8 mouse cellular contexts compared by ENCODE assay signal in genomic region chr6:118922328-118923211, GRCm38 (mm10).
DNase-seq lines count a peak whose midpoint lies in the region; ATAC-seq and TF ChIP-seq lines count a peak whose summit lies in the region.

No protein-coding gene starts in this region.

- no peak for TF ChIP-seq EP300 in MEL (IDR thresholded peaks at IDR 0.05; ENCODE audit: low read depth in 1 of 2, low read length in 2 of 2)

- 0 out of 2 replicates have a peak, but pooled peaks have one; percentile 33 for ATAC-seq in cerebellum, adult (ENCODE audit: insufficient number of reproducible peaks, low FRiP score, low TSS enrichment)
- peak; percentile 82 for ATAC-seq in forebrain, embryonic 14.5 days
- peak; percentile 70 for ATAC-seq in lung, embryonic 15.5 days (ENCODE audit: borderline replicate concordance, extremely low read depth, low FRiP score, low TSS enrichment)

- H3K4me3 ChIP-seq in MEL (ENCODE audit: control insufficient read depth in 1 of 2, insufficient read depth in 1 of 2, low read depth in 2 of 2, low read length in 2 of 2) = no peak overlapping the region
- no peak overlapping the region for H3K4me3 ChIP-seq in forebrain, embryonic 14.5 days (ENCODE audit: low read depth, low read length)
- H3K4me3 ChIP-seq in hindbrain, embryonic 10.5 days = no peak overlapping the region
- no peak overlapping the region for H3K4me3 ChIP-seq in lung, embryonic 15.5 days

- no peaks in the 10 kb centered on the region for H3K4me1 ChIP-seq in MEL (ENCODE audit: control insufficient read depth in 1 of 2, insufficient read depth in 2 of 2, low read length in 2 of 2)
- no peaks in the 10 kb centered on the region for H3K4me1 ChIP-seq in forebrain, embryonic 14.5 days (ENCODE audit: control insufficient read depth, insufficient read depth, low read length)
- H3K4me1 ChIP-seq in hindbrain, embryonic 10.5 days (replicated peaks) = peaks cover 33% of the 10 kb centered on the region
- H3K4me1 ChIP-seq in lung, embryonic 15.5 days = peaks cover 16% of the 10 kb centered on the region

- no peak overlapping the region for H3K9ac ChIP-seq in MEL (ENCODE audit: control insufficient read depth, low read depth, low read length, poor library complexity, severe bottlenecking)
- no peak overlapping the region for H3K9ac ChIP-seq in forebrain, embryonic 14.5 days (ENCODE audit: low read length)
- no peak overlapping the region for H3K9ac ChIP-seq in lung, embryonic 15.5 days

- no peak for TF ChIP-seq POLR2A in MEL (IDR thresholded peaks at IDR 0.05; ENCODE audit: control insufficient read depth in 1 of 2, insufficient read depth in 1 of 2, low read depth in 1 of 2, low read length in 2 of 2, poor library complexity in 1 of 2)

- H3K4me2 ChIP-seq in forebrain, embryonic 14.5 days (ENCODE audit: low read length) = no peak overlapping the region
- peak overlapping the region; percentile 22 for H3K4me2 ChIP-seq in lung, embryonic 15.5 days

- 34% methylated on average over 13 of the region's 13 CpGs for WGBS in forebrain, embryonic 14.5 days
- WGBS in hindbrain, embryonic 10.5 days = 35% methylated on average over 13 of the region's 13 CpGs
- 12% methylated on average over 13 of the region's 13 CpGs for WGBS in lung, embryonic 15.5 days

- peak; percentile 88 to 95 (median 92) for TF ChIP-seq CTCF in MEL (IDR thresholded peaks at IDR 0.05 in 2 of 3, conservative IDR thresholded peaks at IDR 0.05 in 1 of 3; ENCODE audit: control insufficient read depth in 1 of 3, insufficient read depth in 1 of 3, low read depth in 2 of 3, low read length in 3 of 3, poor library complexity in 1 of 3, severe bottlenecking in 1 of 3)

- no peaks in the 10 kb centered on the region for H3K9me3 ChIP-seq in MEL (replicated peaks; ENCODE audit: insufficient read depth, low read length)
- no peaks in the 10 kb centered on the region for H3K9me3 ChIP-seq in forebrain, embryonic 14.5 days (replicated peaks; ENCODE audit: control insufficient read depth, low read length)
- no peaks in the 10 kb centered on the region for H3K9me3 ChIP-seq in hindbrain, embryonic 10.5 days
- H3K9me3 ChIP-seq in lung, embryonic 15.5 days = no peaks in the 10 kb centered on the region

- no peaks in the 10 kb centered on the region for H3K36me3 ChIP-seq in MEL (ENCODE audit: control insufficient read depth in 1 of 2, insufficient read depth in 2 of 2, low read length in 2 of 2)
- H3K36me3 ChIP-seq in forebrain, embryonic 14.5 days (ENCODE audit: control insufficient read depth, insufficient read depth, low read length) = no peaks in the 10 kb centered on the region
- H3K36me3 ChIP-seq in hindbrain, embryonic 10.5 days = no peaks in the 10 kb centered on the region
- no peaks in the 10 kb centered on the region for H3K36me3 ChIP-seq in lung, embryonic 15.5 days

- peak; percentile 72 for DNase-seq in MEL (ENCODE audit: low read depth, low spot score)
- DNase-seq in forebrain, embryonic 14.5 days (ENCODE audit: low spot score) = peak; percentile 84
- DNase-seq in hindbrain, embryonic 10.5 days (ENCODE audit: low spot score) = peak; percentile 84
- DNase-seq in layer of hippocampus, adult 8-10 months (ENCODE audit: low spot score in 2 of 2) = peak; percentile 62 to 78
- DNase-seq in ovary, postnatal 36 days (ENCODE audit: low spot score) = peak; percentile 74
- peak; percentile 85 for DNase-seq in thymus, postnatal 14 days

- H3K79me2 ChIP-seq in MEL (ENCODE audit: control insufficient read depth, insufficient read depth, low read length, poor library complexity) = no peaks in the 10 kb centered on the region

- no peak overlapping the region for H3K27ac ChIP-seq in MEL (ENCODE audit: control insufficient read depth, low read depth, low read length)
- H3K27ac ChIP-seq in forebrain, embryonic 14.5 days (ENCODE audit: low read depth, low read length) = no peak overlapping the region
- no peak overlapping the region for H3K27ac ChIP-seq in hindbrain, embryonic 10.5 days
- H3K27ac ChIP-seq in lung, embryonic 15.5 days = no peak overlapping the region

- TF ChIP-seq RAD21 in MEL (IDR thresholded peaks at IDR 0.05; ENCODE audit: low read depth, low read length) = peak; percentile 77

- peaks cover 2 to 5% of the 10 kb centered on the region in 2 experiments; a peak in 2 of 4 replicates for H3K27me3 ChIP-seq in MEL (ENCODE audit: control insufficient read depth in 1 of 2, insufficient read depth in 2 of 2, low read length in 2 of 2)
- H3K27me3 ChIP-seq in forebrain, embryonic 14.5 days (replicated peaks; ENCODE audit: control insufficient read depth, insufficient read depth, low read length) = no peaks in the 10 kb centered on the region
- no peaks in the 10 kb centered on the region for H3K27me3 ChIP-seq in hindbrain, embryonic 10.5 days (ENCODE audit: insufficient read depth, poor library complexity, severe bottlenecking)
- H3K27me3 ChIP-seq in lung, embryonic 15.5 days = no peaks in the 10 kb centered on the region

TF ChIP-seq in MEL, 35 proteins besides CTCF, POLR2A, EP300 and RAD21:
- TF ChIP-seq SMC3 (IDR thresholded peaks at IDR 0.05; ENCODE audit: low read depth, low read length) (peak; percentile 91), ZC3H11A (IDR thresholded peaks at IDR 0.05; ENCODE audit: low read depth, low read length) (peak; percentile 77), KAT2A (conservative IDR thresholded peaks at IDR 0.05; ENCODE audit: low read depth, low read length) (no peak), MYC (IDR thresholded peaks at IDR 0.05; ENCODE audit: low read depth, low read length) (no peak), MAZ (IDR thresholded peaks at IDR 0.05; ENCODE audit: low read depth, low read length) (0 out of 2 replicates have a peak, but pooled peaks have one; percentile 42)
